In the genomic region with DNA sequence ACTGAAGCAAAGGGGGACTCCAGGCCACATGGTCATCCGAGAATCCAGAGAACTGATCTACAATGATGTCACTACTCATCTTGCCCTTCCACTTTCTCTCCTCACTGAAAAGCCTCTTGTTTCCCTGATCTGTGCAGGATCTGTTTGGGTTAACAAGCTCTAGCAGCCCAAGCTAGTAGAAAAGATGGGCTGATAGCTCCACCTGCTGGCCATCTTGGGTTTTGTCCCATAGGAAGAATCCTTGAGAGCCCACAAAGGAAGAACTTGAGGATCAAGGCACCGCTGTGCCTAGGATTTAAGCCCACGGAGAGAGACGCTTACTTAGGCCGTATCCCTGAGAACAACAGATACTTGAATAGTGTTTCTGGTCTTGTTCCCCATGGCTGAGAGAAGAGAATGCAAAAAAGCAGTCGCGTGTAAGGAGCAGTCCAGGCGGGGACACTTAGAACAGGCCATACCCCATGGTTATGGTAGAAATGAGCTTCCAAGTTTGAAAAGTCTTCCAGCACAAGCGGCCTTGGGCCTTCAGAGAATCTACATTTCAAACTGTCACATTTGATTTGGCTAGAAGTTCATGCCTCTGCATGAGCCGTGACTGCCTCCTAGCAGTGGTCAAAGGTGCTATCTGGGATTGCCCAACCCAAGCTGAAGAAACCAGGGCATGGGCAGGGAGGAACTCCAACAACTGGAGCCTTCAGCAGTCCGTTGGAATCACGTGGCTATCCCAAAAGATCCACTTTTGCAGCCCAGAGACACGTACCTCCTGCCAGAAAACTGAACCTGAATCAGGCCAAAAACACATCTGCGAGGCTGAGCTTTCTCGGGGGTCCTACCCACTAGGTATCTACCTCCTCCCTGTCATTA, we compare ENCODE assay signal across 7 mouse cellular contexts. TPM values are rescaled to one million over a fixed set of nuclear protein-coding genes. Genes with fewer than 3 reads are reported as not detected.
DNase-seq lines count a peak whose midpoint lies in the region; ATAC-seq lines count a peak whose summit lies in the region.

No protein-coding gene starts in this region.

- 2% methylated on average over 15 of the region's 15 CpGs for WGBS in intestine, embryonic 16.5 days
- WGBS in midbrain, embryonic 11.5 days = 6% methylated on average over 15 of the region's 15 CpGs

- H3K4me1 ChIP-seq in intestine, embryonic 16.5 days (ENCODE audit: control insufficient read depth, insufficient read depth, low read length) = peaks cover 17% of the 10 kb centered on the region
- H3K4me1 ChIP-seq in midbrain, embryonic 11.5 days (ENCODE audit: control insufficient read depth, insufficient read depth, low read length) = peaks cover 15% of the 10 kb centered on the region

- peaks cover 12% of the 10 kb centered on the region for H3K36me3 ChIP-seq in intestine, embryonic 16.5 days (ENCODE audit: control insufficient read depth, insufficient read depth, low read length)
- H3K36me3 ChIP-seq in midbrain, embryonic 11.5 days (ENCODE audit: control insufficient read depth, insufficient read depth, low read length) = peaks cover 14% of the 10 kb centered on the region

- intact Hi-C loops in gastrocnemius, postnatal 36 days (cut with DNase I) = loop anchor here (1.0 to 5.0 kb wide), 2 partner anchors 119 to 189 kb away; no protein-coding TSS in a partner anchor
- intact Hi-C loops in left cerebral cortex, postnatal 36 days (cut with DNase I) = loop anchor here (1.0 kb wide), 2 partner anchors 85 to 186 kb away; no protein-coding TSS in a partner anchor

- peak overlapping the region; percentile 80 for H3K27ac ChIP-seq in intestine, embryonic 16.5 days (ENCODE audit: low read length)
- peak overlapping the region; percentile 25 for H3K27ac ChIP-seq in midbrain, embryonic 11.5 days (ENCODE audit: low read depth, low read length)

- peak overlapping the region; percentile 76 for H3K4me3 ChIP-seq in intestine, embryonic 16.5 days (ENCODE audit: low read length)
- H3K4me3 ChIP-seq in midbrain, embryonic 11.5 days (ENCODE audit: low read depth, low read length) = peak overlapping the region; percentile 64

- H3K4me2 ChIP-seq in intestine, embryonic 16.5 days (ENCODE audit: low read depth, low read length) = peak overlapping the region; percentile 81
- H3K4me2 ChIP-seq in midbrain, embryonic 11.5 days = peak overlapping the region; percentile 83

- peak; percentile 68 for ATAC-seq in intestine, embryonic 16.5 days
- peak; percentile 65 for ATAC-seq in midbrain, embryonic 11.5 days (ENCODE audit: low FRiP score)

- no peaks in the 10 kb centered on the region for H3K9me3 ChIP-seq in intestine, embryonic 16.5 days (ENCODE audit: control insufficient read depth, low read length)
- no peaks in the 10 kb centered on the region for H3K9me3 ChIP-seq in midbrain, embryonic 11.5 days (ENCODE audit: control insufficient read depth, low read length)

- no peaks in the 10 kb centered on the region for H3K27me3 ChIP-seq in intestine, embryonic 16.5 days (replicated peaks; ENCODE audit: control insufficient read depth, insufficient read depth, low read length)
- H3K27me3 ChIP-seq in midbrain, embryonic 11.5 days (ENCODE audit: control insufficient read depth, insufficient read depth, low read length) = no peaks in the 10 kb centered on the region

- peak; percentile 79 for DNase-seq in adrenal gland, adult 8-10 months
- DNase-seq in embryo, embryonic 11.5 days (ENCODE audit: low read depth, low spot score) = peak; percentile 89
- peak; percentile 78 to 80 for DNase-seq in gastrocnemius, postnatal 36 days
- DNase-seq in left cerebral cortex, postnatal 36 days (ENCODE audit: low spot score in 2 of 2) = peak; percentile 86 to 88
- peak; percentile 100 for DNase-seq in midbrain, embryonic 11.5 days (ENCODE audit: low spot score, missing footprints)
- DNase-seq in skeletal muscle tissue, adult 2 months (ENCODE audit: low read depth, low spot score) = peak; percentile 85

- peak overlapping the region; percentile 54 for H3K9ac ChIP-seq in intestine, embryonic 16.5 days (ENCODE audit: low read depth, low read length)
- peak overlapping the region; percentile 31; the same call in 1 of the 2 replicates for H3K9ac ChIP-seq in midbrain, embryonic 11.5 days (ENCODE audit: low read length)

RNA-seq across cellular contexts. Expression of a gene that starts 0.6 kb away (rescaled TPM):
- 10 to 100 TPM; 19.3 to 32.9 (median 21.7) TPM for total RNA-seq in adrenal gland, adult 8-10 months (2022)
- total RNA-seq in gastrocnemius, postnatal 36 days (2021) = 10 to 100 TPM; 11.9 to 13.2 TPM
- polyA plus RNA-seq in intestine, embryonic 16.5 days (2015; fragmentation: Nextera tagmentation; extraction: Ambion mirVana) = 28.9 and 30.5 TPM in 2 replicates
- 10 to 100 TPM; 17.4 to 19.5 TPM for total RNA-seq in left cerebral cortex, postnatal 36 days (2021)
- polyA plus RNA-seq in midbrain, embryonic 11.5 days (2014; fragmentation: Nextera tagmentation; extraction: Ambion mirVana) = 8.2 and 9.7 TPM in 2 replicates

RNA-seq across cellular contexts. Expression of a gene that starts 9.6 kb away (rescaled TPM):
- 1 to 10 TPM in 2 of 4 experiments, under 1 TPM in 2; 0.46 to 2.3 (median 1.1) TPM for total RNA-seq in adrenal gland, adult 8-10 months (2022)
- under 1 TPM; 0.26 to 0.47 TPM for total RNA-seq in gastrocnemius, postnatal 36 days (2021)
- 19.8 and 22.9 TPM in 2 replicates for polyA plus RNA-seq in intestine, embryonic 16.5 days (2015; fragmentation: Nextera tagmentation; extraction: Ambion mirVana)
- total RNA-seq in left cerebral cortex, postnatal 36 days (2021) = 10 to 100 TPM; 63.2 to 92.6 TPM
- 0.81 and 0.85 TPM in 2 replicates for polyA plus RNA-seq in midbrain, embryonic 11.5 days (2014; fragmentation: Nextera tagmentation; extraction: Ambion mirVana)

RNA-seq across cellular contexts. Expression of a gene that starts 20.0 kb away (rescaled TPM):
- 100 to 1,000 TPM in 2 of 4 experiments, 10 to 100 TPM in 2; 96.8 to 116 (median 106) TPM for total RNA-seq in adrenal gland, adult 8-10 months (2022)
- 10 to 100 TPM; 46.1 to 50.3 TPM for total RNA-seq in gastrocnemius, postnatal 36 days (2021)
- 211 and 216 TPM in 2 replicates for polyA plus RNA-seq in intestine, embryonic 16.5 days (2015; fragmentation: Nextera tagmentation; extraction: Ambion mirVana)
- 10 to 100 TPM; 65.6 to 67.3 TPM for total RNA-seq in left cerebral cortex, postnatal 36 days (2021)
- 152 and 162 TPM in 2 replicates for polyA plus RNA-seq in midbrain, embryonic 11.5 days (2014; fragmentation: Nextera tagmentation; extraction: Ambion mirVana)

RNA-seq across cellular contexts. Expression of a gene that starts 20.2 kb away (rescaled TPM):
- total RNA-seq in adrenal gland, adult 8-10 months (2022) = 10 to 100 TPM in 2 of 4 experiments, 1 to 10 TPM in 2; 7.9 to 17.0 (median 12.8) TPM
- total RNA-seq in gastrocnemius, postnatal 36 days (2021) = 1 to 10 TPM; 1.5 to 1.8 TPM
- polyA plus RNA-seq in intestine, embryonic 16.5 days (2015; fragmentation: Nextera tagmentation; extraction: Ambion mirVana) = 3.6 and 4.3 TPM in 2 replicates
- total RNA-seq in left cerebral cortex, postnatal 36 days (2021) = 10 to 100 TPM in 1 of 2 experiments, 1 to 10 TPM in 1; 8.4 to 11.6 TPM
- polyA plus RNA-seq in midbrain, embryonic 11.5 days (2014; fragmentation: Nextera tagmentation; extraction: Ambion mirVana) = 4.1 and 5.1 TPM in 2 replicates

Comparison
In these comparisons a context has a peak if more than half of its experiments do, and no peak if none do; other contexts are left out.
1. Peak in every context shown above with its lines: DNase-seq, ATAC-seq, H3K4me3 ChIP-seq and H3K27ac ChIP-seq.
2. RNA of a gene that starts 9.6 kb away (total RNA-seq): 63.2 to 92.6 TPM in left cerebral cortex, postnatal 36 days; 0.46 to 2.3 TPM in adrenal gland, adult 8-10 months and 0.26 to 0.47 TPM in gastrocnemius, postnatal 36 days; every median in the first group is over 10 times any median in the second.